Mouse (Mus musculus): ENCODE results near the gene Crybg2. TPM values are rescaled to one million over a fixed set of nuclear protein-coding genes. Genes with fewer than 3 reads are reported as not detected.

Gene Crybg2
- polyA plus RNA-seq, 1 experiment from 2014 or later: 7.3 TPM

DNA sequence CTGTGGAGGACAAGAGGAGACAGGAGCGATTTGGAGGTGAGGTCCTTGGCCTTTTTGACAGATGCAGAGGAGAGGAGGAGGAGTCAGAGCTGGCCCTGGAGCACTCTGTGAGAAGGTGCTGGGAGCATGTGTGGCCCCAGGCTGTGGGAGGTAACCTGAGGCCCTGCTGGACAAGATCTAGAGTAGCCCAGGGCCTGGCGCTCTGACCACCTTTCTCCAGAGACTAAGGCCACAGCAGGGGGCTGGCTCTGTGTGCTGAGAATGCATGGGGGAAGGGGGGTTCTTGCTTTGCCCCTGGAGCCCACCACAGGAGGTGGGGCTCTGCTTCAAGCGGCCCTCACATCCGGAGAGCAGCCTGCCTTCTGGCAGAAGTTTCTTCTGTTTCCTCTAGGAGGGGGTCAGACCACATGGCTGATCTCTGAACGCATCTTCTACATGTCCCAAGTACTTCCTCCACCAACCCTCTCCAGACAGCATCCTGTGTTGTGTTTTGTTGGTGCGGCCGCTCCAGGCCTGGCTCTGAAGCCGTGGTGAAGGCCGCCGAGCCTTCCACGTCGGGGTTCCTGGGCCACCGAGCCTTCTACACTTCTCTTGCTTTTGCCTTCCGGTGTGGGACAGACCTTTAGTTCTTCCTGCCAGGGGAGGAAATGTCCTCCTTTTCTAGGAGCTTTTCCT lies 57.6 kb downstream of the Crybg2 start:
- no peaks in the 10 kb centered on the region for H3K27me3 ChIP-seq (ENCODE audit: control insufficient read depth, insufficient read depth, low read length)
- H3K4me2 ChIP-seq (replicated peaks; ENCODE audit: low read depth, low read length): no peak overlapping the region
- no peaks in the 10 kb centered on the region for H3K9me3 ChIP-seq (ENCODE audit: control insufficient read depth, low read depth, low read length)
- peaks cover 5% of the 10 kb centered on the region; the same call in 1 of the 2 replicates for H3K4me1 ChIP-seq (ENCODE audit: control insufficient read depth, insufficient read depth, low read length)
- H3K27ac ChIP-seq (ENCODE audit: low read length): no peak overlapping the region
- H3K36me3 ChIP-seq (ENCODE audit: control insufficient read depth, insufficient read depth, low read length): no peaks in the 10 kb centered on the region
- H3K9ac ChIP-seq (replicated peaks; ENCODE audit: low read depth, low read length): no peak overlapping the region
- ATAC-seq (ENCODE audit: insufficient number of reproducible peaks, insufficient read depth, low FRiP score, low read depth): no peak
- H3K4me3 ChIP-seq (ENCODE audit: low read depth, low read length): no peak overlapping the region
- WGBS: 71% methylated on average over 14 of the region's 14 CpGs

DNA sequence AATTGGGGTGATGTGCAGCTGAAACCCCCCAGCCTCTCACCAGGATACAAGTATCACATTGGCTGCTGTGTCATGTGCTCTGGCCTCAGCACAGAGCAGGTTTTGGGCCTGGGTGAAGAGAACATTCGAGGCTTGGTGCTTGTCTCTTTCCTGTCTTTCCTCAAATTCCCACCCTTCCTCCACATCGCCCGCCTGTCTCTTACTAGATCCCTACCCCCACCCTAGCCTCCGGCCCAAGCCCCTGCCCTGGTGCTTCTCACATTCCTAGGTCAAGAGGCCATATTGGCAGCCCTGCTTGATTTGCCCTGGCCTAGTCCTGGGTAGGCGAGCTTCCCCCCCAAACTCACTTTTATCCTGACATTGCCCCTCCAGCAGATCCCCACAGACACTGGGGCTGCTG lies 58.4 kb downstream of the Crybg2 start:
- Histone ChIP-seq H3K36me3 (ENCODE audit: control insufficient read depth, insufficient read depth, low read length) (no peaks in the 10 kb centered on the region), H3K27ac (ENCODE audit: low read length) (no peak overlapping the region), H3K4me3 (ENCODE audit: low read depth, low read length) (no peak overlapping the region), H3K4me2 (replicated peaks; ENCODE audit: low read depth, low read length) (no peak overlapping the region), H3K4me1 (ENCODE audit: control insufficient read depth, insufficient read depth, low read length) (peaks cover 5% of the 10 kb centered on the region; the same call in 1 of the 2 replicates), H3K9ac (replicated peaks; ENCODE audit: low read depth, low read length) (no peak overlapping the region), H3K27me3 (ENCODE audit: control insufficient read depth, insufficient read depth, low read length) (no peaks in the 10 kb centered on the region), H3K9me3 (ENCODE audit: control insufficient read depth, low read depth, low read length) (no peaks in the 10 kb centered on the region)
- no peak for ATAC-seq (ENCODE audit: insufficient number of reproducible peaks, insufficient read depth, low FRiP score, low read depth)
- WGBS: 77% methylated on average over 5 of the region's 5 CpGs

DNA sequence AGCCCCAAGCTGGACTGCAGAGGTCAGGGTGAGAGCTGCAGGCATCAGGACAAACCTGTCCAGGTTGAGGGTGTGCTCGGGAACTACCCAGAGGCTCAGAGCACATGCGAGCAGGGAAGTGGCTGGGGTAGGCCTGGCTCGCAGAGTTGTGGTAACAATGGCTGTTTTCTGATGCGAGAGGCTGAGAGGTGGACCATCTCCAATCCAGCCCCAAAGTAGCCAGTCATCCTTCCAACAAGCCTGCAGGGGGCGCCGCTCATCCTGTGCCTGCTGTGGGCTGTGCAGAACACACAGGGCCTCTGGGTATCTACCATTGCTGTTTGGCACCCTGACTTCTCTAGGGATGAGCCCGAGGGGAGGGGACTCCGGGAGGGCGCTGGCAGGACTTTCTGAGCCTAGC lies 59.0 kb downstream of the Crybg2 start:
- H3K4me3 ChIP-seq (ENCODE audit: low read depth, low read length): no peak overlapping the region
- no peaks in the 10 kb centered on the region for H3K36me3 ChIP-seq (ENCODE audit: control insufficient read depth, insufficient read depth, low read length)
- no peak overlapping the region for H3K4me2 ChIP-seq (replicated peaks; ENCODE audit: low read depth, low read length)
- no peaks in the 10 kb centered on the region for H3K9me3 ChIP-seq (ENCODE audit: control insufficient read depth, low read depth, low read length)
- no peak overlapping the region for H3K27ac ChIP-seq (ENCODE audit: low read length)
- H3K27me3 ChIP-seq (ENCODE audit: control insufficient read depth, insufficient read depth, low read length): no peaks in the 10 kb centered on the region
- WGBS: 65% methylated on average over 9 of the region's 9 CpGs
- peaks cover 5% of the 10 kb centered on the region; the same call in 1 of the 2 replicates for H3K4me1 ChIP-seq (ENCODE audit: control insufficient read depth, insufficient read depth, low read length)
- ATAC-seq (ENCODE audit: insufficient number of reproducible peaks, insufficient read depth, low FRiP score, low read depth): no peak
- H3K9ac ChIP-seq (replicated peaks; ENCODE audit: low read depth, low read length): no peak overlapping the region

DNA sequence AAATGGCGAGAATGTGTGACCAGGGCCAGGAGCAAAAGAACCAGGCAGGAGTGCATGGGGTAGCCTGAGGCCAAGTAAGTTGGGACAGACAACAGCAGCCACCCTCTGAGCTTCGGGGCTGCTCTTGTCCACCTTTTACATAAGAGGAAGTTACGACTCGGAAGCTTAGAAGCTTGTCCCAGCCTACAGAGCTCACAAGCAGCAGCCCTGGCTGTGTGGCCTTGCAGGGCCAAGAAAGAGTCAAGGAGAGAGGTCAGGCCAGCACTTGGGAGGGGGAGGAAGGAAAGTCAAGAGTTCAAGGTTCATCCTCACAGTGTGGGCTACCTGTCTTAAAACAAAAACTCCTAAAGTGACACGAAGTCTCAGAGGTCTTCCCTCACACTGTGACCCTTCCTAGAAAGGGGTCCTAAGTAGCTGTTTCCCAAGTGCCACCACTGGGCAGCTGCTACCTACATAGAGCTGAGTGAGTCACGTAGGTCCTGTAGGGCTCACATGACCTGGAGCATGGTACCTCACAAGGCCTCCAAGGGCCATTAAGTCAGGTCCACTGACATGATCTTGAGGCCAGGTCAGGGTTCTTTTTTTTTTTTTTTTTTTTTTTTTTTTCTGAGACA lies 59.7 kb downstream of the Crybg2 start:
- Histone ChIP-seq H3K4me2 (replicated peaks; ENCODE audit: low read depth, low read length) (no peak overlapping the region), H3K4me1 (ENCODE audit: control insufficient read depth, insufficient read depth, low read length) (peaks cover 5% of the 10 kb centered on the region; the same call in 1 of the 2 replicates), H3K9me3 (ENCODE audit: control insufficient read depth, low read depth, low read length) (no peaks in the 10 kb centered on the region), H3K9ac (replicated peaks; ENCODE audit: low read depth, low read length) (no peak overlapping the region), H3K27ac (ENCODE audit: low read length) (no peak overlapping the region), H3K4me3 (ENCODE audit: low read depth, low read length) (no peak overlapping the region), H3K36me3 (ENCODE audit: control insufficient read depth, insufficient read depth, low read length) (no peaks in the 10 kb centered on the region), H3K27me3 (ENCODE audit: control insufficient read depth, insufficient read depth, low read length) (no peaks in the 10 kb centered on the region)
- ATAC-seq (ENCODE audit: insufficient number of reproducible peaks, insufficient read depth, low FRiP score, low read depth): no peak
- WGBS: 73% methylated on average over 6 of the region's 6 CpGs

DNA sequence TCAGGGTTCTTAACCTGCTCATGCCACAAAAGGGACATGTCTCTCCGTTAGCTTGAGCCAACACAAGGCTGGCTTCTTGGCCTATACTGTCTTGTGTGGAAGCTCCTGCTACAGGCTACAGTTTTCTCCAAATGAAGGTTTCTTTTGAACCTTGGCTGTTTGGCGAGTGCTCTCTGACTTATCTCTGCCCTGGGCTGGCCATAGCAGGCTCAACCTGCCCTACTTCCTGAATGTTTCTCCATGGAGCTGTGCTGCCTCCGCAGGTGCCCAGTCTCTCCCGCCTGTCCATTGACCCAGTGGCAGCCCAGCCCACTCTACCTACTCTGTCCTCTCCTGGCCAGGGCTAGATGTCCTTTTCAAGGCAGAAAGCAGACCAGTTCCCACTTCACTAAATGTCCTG lies 60.3 kb downstream of the Crybg2 start:
- 75% methylated on average over 4 of the region's 4 CpGs for WGBS
- Histone ChIP-seq H3K4me2 (replicated peaks; ENCODE audit: low read depth, low read length) (no peak overlapping the region), H3K27ac (ENCODE audit: low read length) (no peak overlapping the region), H3K9me3 (ENCODE audit: control insufficient read depth, low read depth, low read length) (no peaks in the 10 kb centered on the region), H3K4me1 (ENCODE audit: control insufficient read depth, insufficient read depth, low read length) (peaks cover 5% of the 10 kb centered on the region; the same call in 1 of the 2 replicates), H3K4me3 (ENCODE audit: low read depth, low read length) (no peak overlapping the region), H3K36me3 (ENCODE audit: control insufficient read depth, insufficient read depth, low read length) (no peaks in the 10 kb centered on the region), H3K9ac (replicated peaks; ENCODE audit: low read depth, low read length) (no peak overlapping the region), H3K27me3 (ENCODE audit: control insufficient read depth, insufficient read depth, low read length) (no peaks in the 10 kb centered on the region)
- ATAC-seq (ENCODE audit: insufficient number of reproducible peaks, insufficient read depth, low FRiP score, low read depth): no peak

DNA sequence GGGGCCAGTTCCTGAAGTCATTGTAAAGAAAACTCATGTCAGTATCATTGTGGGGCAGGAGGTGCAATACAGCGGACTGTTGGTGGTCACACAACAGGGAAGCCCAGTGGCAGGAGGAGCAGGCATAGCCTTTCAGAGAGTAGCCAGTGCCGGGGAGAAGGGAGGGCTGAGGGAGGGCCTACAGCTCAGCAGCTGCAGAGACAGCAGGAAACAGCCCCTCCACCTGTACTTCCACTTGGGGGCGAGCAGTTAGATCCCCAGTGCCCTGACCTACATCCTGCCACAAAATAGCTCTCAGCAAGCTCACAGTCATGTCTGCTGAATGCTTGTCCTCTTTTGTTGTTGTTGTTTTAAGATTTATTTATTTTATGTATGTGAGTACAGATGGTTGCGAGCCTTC lies 61.0 kb downstream of the Crybg2 start:
- Histone ChIP-seq H3K27me3 (ENCODE audit: control insufficient read depth, insufficient read depth, low read length) (no peaks in the 10 kb centered on the region), H3K27ac (ENCODE audit: low read length) (no peak overlapping the region), H3K4me2 (replicated peaks; ENCODE audit: low read depth, low read length) (no peak overlapping the region), H3K4me3 (ENCODE audit: low read depth, low read length) (no peak overlapping the region), H3K9ac (replicated peaks; ENCODE audit: low read depth, low read length) (no peak overlapping the region), H3K36me3 (ENCODE audit: control insufficient read depth, insufficient read depth, low read length) (no peaks in the 10 kb centered on the region), H3K9me3 (ENCODE audit: control insufficient read depth, low read depth, low read length) (no peaks in the 10 kb centered on the region), H3K4me1 (ENCODE audit: control insufficient read depth, insufficient read depth, low read length) (peaks cover 7% of the 10 kb centered on the region; the same call in 1 of the 2 replicates)
- 45% methylated on average over 4 of the region's 4 CpGs for WGBS
- ATAC-seq (ENCODE audit: insufficient number of reproducible peaks, insufficient read depth, low FRiP score, low read depth): no peak

DNA sequence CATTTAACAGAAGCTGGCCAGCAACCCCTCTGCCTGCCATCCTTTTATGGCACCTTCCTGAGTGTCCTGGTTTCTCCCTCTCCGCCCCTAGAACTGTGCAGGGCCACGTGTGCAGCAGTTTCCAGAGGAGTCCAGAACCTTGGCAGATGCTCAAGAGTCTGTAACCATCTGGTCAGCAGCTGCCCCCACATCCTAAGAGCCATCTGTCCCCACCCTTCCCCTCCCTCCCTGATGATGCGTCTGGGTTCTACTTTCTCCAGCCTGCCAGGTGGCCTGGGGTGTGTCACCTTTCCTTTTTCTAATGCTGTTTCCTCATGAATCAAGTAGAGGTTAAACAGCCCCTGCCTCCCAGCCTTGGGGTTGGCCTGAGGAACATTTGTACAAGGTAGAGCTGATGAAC lies 61.7 kb downstream of the Crybg2 start:
- Histone ChIP-seq H3K27me3 (ENCODE audit: control insufficient read depth, insufficient read depth, low read length) (no peaks in the 10 kb centered on the region), H3K27ac (ENCODE audit: low read length) (no peak overlapping the region), H3K36me3 (ENCODE audit: control insufficient read depth, insufficient read depth, low read length) (no peaks in the 10 kb centered on the region), H3K4me1 (ENCODE audit: control insufficient read depth, insufficient read depth, low read length) (peaks cover 14% of the 10 kb centered on the region), H3K4me2 (replicated peaks; ENCODE audit: low read depth, low read length) (no peak overlapping the region), H3K9ac (replicated peaks; ENCODE audit: low read depth, low read length) (no peak overlapping the region), H3K4me3 (ENCODE audit: low read depth, low read length) (no peak overlapping the region), H3K9me3 (ENCODE audit: control insufficient read depth, low read depth, low read length) (no peaks in the 10 kb centered on the region)
- 37% methylated on average over 3 of the region's 3 CpGs for WGBS
- ATAC-seq (ENCODE audit: insufficient number of reproducible peaks, insufficient read depth, low FRiP score, low read depth): no peak

DNA sequence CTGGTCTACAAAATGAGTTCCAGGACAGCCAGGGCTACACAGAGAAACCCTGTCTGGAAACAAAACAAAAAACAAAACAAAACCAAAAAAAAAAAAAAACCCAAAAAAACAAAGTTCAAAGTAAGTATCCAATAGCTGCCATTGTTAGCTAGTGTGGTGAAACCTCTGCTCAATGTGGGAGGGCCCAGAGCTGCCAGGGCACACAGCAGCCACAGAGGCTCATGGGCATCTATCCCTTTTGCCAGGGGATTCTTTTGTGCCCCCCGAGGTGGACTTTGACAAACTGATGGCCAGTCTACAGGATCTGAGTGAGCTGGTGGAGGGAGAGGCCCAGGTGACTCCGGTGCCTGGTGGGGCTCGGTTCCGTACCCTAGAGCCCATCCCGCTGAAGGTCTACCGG lies 62.5 kb downstream of the Crybg2 start:
- ATAC-seq (ENCODE audit: insufficient number of reproducible peaks, insufficient read depth, low FRiP score, low read depth): no peak
- no peaks in the 10 kb centered on the region for H3K27me3 ChIP-seq (ENCODE audit: control insufficient read depth, insufficient read depth, low read length)
- no peaks in the 10 kb centered on the region for H3K36me3 ChIP-seq (ENCODE audit: control insufficient read depth, insufficient read depth, low read length)
- no peak overlapping the region for H3K4me3 ChIP-seq (ENCODE audit: low read depth, low read length)
- H3K4me2 ChIP-seq (replicated peaks; ENCODE audit: low read depth, low read length): no peak overlapping the region
- no peaks in the 10 kb centered on the region for H3K9me3 ChIP-seq (ENCODE audit: control insufficient read depth, low read depth, low read length)
- H3K9ac ChIP-seq (replicated peaks; ENCODE audit: low read depth, low read length): no peak overlapping the region
- no peak overlapping the region for H3K27ac ChIP-seq (ENCODE audit: low read length)
- peaks cover 21% of the 10 kb centered on the region for H3K4me1 ChIP-seq (ENCODE audit: control insufficient read depth, insufficient read depth, low read length)
- 94% methylated on average over 6 of the region's 6 CpGs for WGBS
